Mouse (Mus musculus) testis, adult 2 months (tissue): ENCODE measurements around the gene Gm1113.

Experiments used
- CTCF ChIP-seq: fragments of 200-500 bp; IDR thresholded peaks from 2 replicates; pipeline ENCODE4 v1.5.1; 2012; ENCODE audit warnings: low read depth, mild to moderate bottlenecking, inconsistent platforms, low read length, moderate library complexity; ENCODE audit not compliant: control insufficient read depth, insufficient read depth, insufficient replicate concordance
- POLR2A ChIP-seq: fragments of 200-500 bp; IDR thresholded peaks from 2 replicates; pipeline ENCODE4 v1.6.1; 2012; ENCODE audit warnings: low read depth, mild to moderate bottlenecking, inconsistent platforms, low read length, moderate library complexity; ENCODE audit not compliant: control insufficient read depth

GRCm38 (mm10) chr9:35545704-35546103 lies 27.6 kb upstream of the Gm1113 start:
- TF ChIP-seq CTCF, result no peak; the same call in 1 of the 2 replicates
- TF ChIP-seq POLR2A, result no peak
